Mouse (Mus musculus) liver, embryonic 14.5 days (tissue): ENCODE results near the gene Gars.

Experiments
- CTCF ChIP-seq: IDR thresholded peaks from 2 replicates; pipeline ENCODE4 v1.5.1; 2016; ENCODE audit warnings: antibody characterized with exemption, low read depth, control low read depth
- EP300 ChIP-seq: IDR thresholded peaks from 2 replicates; pipeline ENCODE4 v1.6.1; 2016; ENCODE audit warnings: antibody characterized with exemption, low read depth

DNA sequence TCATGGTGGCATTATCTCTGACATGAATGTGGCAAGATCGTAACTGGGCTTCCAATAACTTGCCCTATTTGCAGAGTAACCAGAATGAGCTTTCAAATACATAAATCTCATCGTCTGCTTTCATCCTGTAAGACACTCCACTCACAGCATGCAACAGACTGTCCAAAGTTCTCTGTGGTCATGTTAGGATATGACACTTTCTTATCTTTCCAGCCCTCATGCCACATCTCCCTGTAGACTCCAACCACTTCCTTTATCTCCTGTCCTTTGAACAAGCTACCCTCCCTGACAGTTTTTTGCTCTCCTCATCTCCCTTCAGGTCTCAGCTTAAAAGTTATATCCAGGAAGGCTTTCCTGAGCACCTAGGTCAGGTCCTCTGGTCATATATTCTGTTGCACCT is 46.6 kb upstream of the Gars start:
- TF ChIP-seq CTCF = no peak
- peak; percentile 19; the same call in 1 of the 2 replicates for TF ChIP-seq EP300
